Mouse (Mus musculus): Measurements from ENCODE around the gene Jchain.
A peak's percentile ranks its signal among the peaks of the same experiment; 100 is the strongest.

The Jchain gene

DNA sequence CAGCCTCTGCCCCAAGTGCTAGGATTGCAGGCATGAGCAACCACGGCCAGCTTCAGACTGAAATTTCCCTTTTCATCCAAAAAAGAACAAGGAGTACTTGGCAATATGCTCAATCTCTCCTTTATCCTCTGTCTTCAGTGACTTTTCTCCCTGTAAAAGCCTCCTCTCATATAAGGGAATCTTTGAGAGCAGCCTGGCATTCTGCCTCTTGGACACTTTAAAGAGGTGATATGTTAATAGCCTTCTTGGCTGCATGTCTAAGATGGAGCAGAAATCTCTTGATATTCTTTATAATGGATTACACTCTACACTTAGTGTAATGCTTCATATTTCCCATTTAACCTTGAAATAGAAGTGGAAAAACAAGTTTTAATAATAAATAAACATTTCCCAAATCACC is 3.2 kb upstream of the Jchain start:
- DNase-seq (ENCODE audit: low spot score in 2 of 2) = no peak

- DNase-seq (ENCODE audit: low spot score in 2 of 2) = peak in 1 of 2 experiments; percentile 17
Observed at GRCm38 (mm10) chr5:88519232-88519631, 8.5 kb downstream of the Jchain start.

- no peak for DNase-seq (ENCODE audit: low spot score in 2 of 2)
Observed at GRCm38 (mm10) chr5:88508990-88509389, 18.7 kb downstream of the Jchain start.

DNA sequence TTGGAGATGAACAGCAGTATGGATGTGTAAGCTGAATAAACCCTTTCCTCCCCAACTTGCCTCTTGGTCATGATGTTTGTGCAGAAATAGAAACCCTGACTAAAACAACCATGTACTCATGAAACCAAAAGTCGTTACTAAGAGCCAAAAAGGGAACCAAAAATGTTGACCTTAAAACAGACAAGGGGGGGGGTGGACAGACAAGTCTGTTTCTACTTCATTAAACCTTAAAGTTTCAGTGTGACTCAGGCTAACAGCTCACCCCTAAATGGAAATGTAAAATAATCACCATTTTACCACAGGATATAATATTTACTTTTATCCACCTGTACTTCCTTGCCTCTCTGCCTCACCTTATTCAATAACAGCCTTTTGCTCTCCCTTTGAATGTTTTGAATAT is 19.1 kb downstream of the Jchain start:
- DNase-seq (ENCODE audit: low spot score in 2 of 2) = no peak

DNA sequence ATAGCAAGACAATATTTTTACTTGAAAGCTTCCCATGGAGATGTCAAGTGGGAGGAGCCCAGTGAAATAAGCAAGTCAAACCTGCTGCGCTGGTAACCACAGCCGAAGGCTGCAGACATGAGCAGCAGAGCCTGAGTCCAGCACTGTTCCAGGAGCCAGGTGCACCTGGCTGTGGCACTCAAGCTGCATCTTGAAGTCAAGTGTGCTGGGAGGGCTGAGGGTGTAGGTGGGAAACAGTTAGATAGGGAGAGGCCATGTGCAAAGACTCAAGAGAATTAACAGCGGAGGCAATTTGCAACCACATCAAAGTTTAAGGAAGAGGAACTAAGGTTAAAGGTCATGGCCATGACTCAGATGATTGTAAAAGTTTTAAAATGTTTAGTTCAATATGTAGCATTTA is 27.9 kb downstream of the Jchain start:
- no peak for DNase-seq (ENCODE audit: low spot score in 2 of 2)

DNA sequence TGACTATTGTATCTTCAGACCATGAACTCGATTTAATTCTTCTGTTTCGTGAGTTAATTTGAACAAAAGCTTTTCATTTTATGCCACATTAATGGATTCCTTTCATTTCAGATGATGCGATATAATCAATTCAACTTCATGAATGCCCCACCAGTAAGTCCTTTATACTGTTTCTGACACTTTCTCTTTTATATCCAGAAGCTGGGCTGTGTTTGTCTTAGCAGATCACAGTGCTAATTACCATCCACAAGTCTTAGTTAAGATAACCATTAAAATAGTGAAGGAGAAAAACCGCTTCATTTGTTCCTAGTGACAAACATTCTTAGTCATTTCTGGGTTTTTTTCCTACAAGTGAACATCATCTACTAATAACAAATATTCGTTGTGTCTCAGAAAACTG is 36.6 kb downstream of the Jchain start:
- no peak for DNase-seq (ENCODE audit: low spot score in 2 of 2)

DNA sequence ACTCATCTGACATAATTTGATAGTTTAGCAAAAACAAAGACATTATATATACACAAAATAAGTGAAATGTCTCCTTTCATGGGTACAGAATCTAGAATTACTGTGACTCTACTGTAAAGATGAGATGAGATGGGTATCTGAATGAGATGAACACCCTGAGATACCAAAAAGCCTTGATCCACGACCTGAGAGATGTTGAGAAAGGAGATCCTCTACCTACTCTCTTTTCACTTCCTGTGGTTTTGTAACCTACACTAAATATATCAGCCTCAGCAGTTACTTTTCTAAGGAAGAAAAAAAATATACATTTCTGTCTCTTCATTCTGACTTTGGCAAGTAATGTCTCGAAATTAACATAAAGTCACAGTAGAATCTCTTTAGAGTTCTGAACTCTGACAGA is 38.7 kb downstream of the Jchain start:
- no peak for DNase-seq (ENCODE audit: low spot score in 2 of 2)

DNA sequence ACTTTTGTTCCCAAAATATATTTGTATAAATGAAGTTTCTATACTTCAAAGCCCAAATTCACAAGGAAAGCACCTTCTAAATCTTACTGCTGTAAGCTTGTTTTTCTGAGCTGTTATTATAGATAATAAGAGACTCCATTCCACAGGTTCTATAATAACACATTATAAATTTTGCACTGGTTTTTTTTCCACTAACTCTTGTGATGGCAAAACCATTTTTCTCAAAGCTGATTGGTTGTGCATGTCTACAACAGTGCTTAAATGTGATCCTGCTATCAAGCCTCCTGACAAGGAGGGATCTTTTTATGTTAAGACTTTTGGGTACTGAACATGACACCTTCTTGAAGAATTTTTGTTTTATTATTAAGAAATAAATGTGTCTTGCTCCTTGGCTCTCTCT is 40.0 kb downstream of the Jchain start, which contains the start of gene Enam:
Gene Enam, plus strand, starts transcription at position 301 of the 400 bp plus-strand sequence.
- DNase-seq (ENCODE audit: low spot score in 2 of 2) = no peak

Data from left cerebral cortex, adult 9 months (tissue).